Mouse (Mus musculus) liver, adult 2 months (tissue): Measurements from ENCODE around the gene Nfia.

ENCODE experiments used
- CTCF ChIP-seq: fragments of 200-500 bp; IDR thresholded peaks from 2 replicates; pipeline ENCODE4 v1.5.1; 2011; ENCODE audit warnings: low read depth, low read length, control low read depth
- POLR2A ChIP-seq: fragments of 200-500 bp; IDR thresholded peaks from 2 replicates; pipeline ENCODE4 v1.6.1; 2011; ENCODE audit warnings: low read length, control low read depth; ENCODE audit not compliant: insufficient read depth; ENCODE audit errors: extremely low read depth

- no peak for TF ChIP-seq POLR2A
- TF ChIP-seq CTCF, result no peak
Measured at GRCm38 (mm10) chr4:97796505-97796904, 24.0 kb downstream of the Nfia start.
